7 mouse cellular contexts compared by ENCODE assay signal in the genomic region with DNA sequence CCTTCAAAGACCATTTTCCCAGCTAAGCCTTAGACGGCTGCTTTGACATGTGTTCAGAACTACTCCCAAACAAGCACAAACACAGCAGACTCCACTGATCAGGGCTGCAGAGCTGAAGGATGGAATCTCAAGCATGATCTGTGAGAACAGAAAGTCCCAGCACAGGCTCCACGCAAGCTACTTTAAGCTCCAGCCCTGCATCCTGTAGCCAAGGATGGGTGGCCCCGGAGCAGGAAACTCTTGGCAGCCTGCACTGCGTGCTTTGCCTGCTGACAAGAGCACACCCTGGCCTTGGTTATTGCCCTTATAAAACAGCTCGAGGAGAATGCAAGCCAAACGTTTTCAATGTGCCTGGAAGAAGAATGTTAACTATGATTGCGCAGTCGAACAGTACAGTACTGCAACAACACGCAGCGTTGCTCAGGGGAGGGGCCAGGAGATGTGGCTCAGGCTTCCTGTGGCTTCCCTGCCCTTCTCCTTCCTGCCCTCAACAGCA.
DNase-seq lines count a peak whose midpoint lies in the region; ATAC-seq lines count a peak whose summit lies in the region.

No protein-coding gene starts in this region.

- no peaks in the 10 kb centered on the region for H3K36me3 ChIP-seq in splenic B cell, adult 2 months (ENCODE audit: control insufficient read depth, insufficient read depth, low read length, poor library complexity, severe bottlenecking)

- DNase-seq in adrenal gland, adult 8-10 months: peak; percentile 87
- peak; percentile 28 for DNase-seq in embryo, embryonic 10 days (ENCODE audit: low spot score)
- peak; percentile 100 for DNase-seq in heart, adult 11 months
- DNase-seq in kidney, adult 11 months: peak; percentile 89
- peak; percentile 36 to 48 for DNase-seq in left cerebral cortex, postnatal 36 days (ENCODE audit: low spot score in 2 of 2)
- peak; percentile 5 for DNase-seq in splenic B cell, adult 2 months (ENCODE audit: low read depth, low spot score)

- ATAC-seq in megakaryocyte-erythroid progenitor cell, adult 5-6 weeks (replicated peaks; ENCODE audit: low FRiP score, low TSS enrichment, poor library complexity, severe bottlenecking): peak; percentile 50; the same call in 1 of the 2 replicates

- intact Hi-C loops in left cerebral cortex, postnatal 36 days (cut with DNase I): no loop called here

- no peaks in the 10 kb centered on the region for H3K27me3 ChIP-seq in splenic B cell, adult 2 months (ENCODE audit: control insufficient read depth, insufficient read depth, low read length, poor library complexity, severe bottlenecking)

Comparison
In these comparisons a context has a peak if more than half of its experiments do, and no peak if none do; other contexts are left out.
1. Peak in every context shown above with its lines: DNase-seq and ATAC-seq.
2. DNase-seq: peak in every context shown above with its lines; median percentile 100 in heart, adult 11 months; 89 in kidney, adult 11 months; 87 in adrenal gland, adult 8-10 months; 42 in left cerebral cortex, postnatal 36 days; 28 in embryo, embryonic 10 days; 5 in splenic B cell, adult 2 months.